Mouse (Mus musculus) MEL (cell line): ENCODE measurements around the gene Defb25. TPM values are rescaled to one million over a fixed set of nuclear protein-coding genes. Genes with fewer than 3 reads are reported as not detected.

ENCODE experiments used
- DNase-seq: peaks from one replicate; pipeline ENCODE4 v3.0.0; 2011; ENCODE audit warnings: low read depth, low spot score
- H3K27ac ChIP-seq: 2 replicates; pipeline ENCODE4 v1.5.1; 2012; ENCODE audit warnings: low read depth, mild to moderate bottlenecking, control low read depth, low read length, moderate library complexity; ENCODE audit not compliant: control insufficient read depth
- H3K27me3 ChIP-seq, 2 experiments: fragments of 150-350 bp in 1 of 2; sonication (generic) in 1 of 2; 2 replicates each; pipeline ENCODE4 v1.6.1; 2012; ENCODE audit warnings: low read length in 2 of 2, mild to moderate bottlenecking in 2 of 2, improper control_type of control experiment in 1 of 2, moderate library complexity in 1 of 2; ENCODE audit not compliant: insufficient read depth in 2 of 2, control insufficient read depth in 1 of 2
- H3K36me3 ChIP-seq, 2 experiments: 2 replicates each; pipeline ENCODE4 v1.6.1; 2012 to 2014; ENCODE audit warnings: low read length in 2 of 2, improper control_type of control experiment in 1 of 2, inconsistent platforms in 1 of 2, mild to moderate bottlenecking in 1 of 2; ENCODE audit not compliant: insufficient read depth in 2 of 2, control insufficient read depth in 1 of 2
- H3K4me1 ChIP-seq, 2 experiments: fragments of 150-350 bp in 1 of 2; sonication (generic) in 1 of 2; 2 replicates each; pipeline ENCODE4 v1.6.1; 2012; ENCODE audit warnings: low read length in 2 of 2, improper control_type of control experiment in 1 of 2, mild to moderate bottlenecking in 1 of 2; ENCODE audit not compliant: insufficient read depth in 2 of 2, control insufficient read depth in 1 of 2
- H3K4me3 ChIP-seq, 2 experiments: fragments of 150-350 bp in 1 of 2; sonication (generic) in 1 of 2; 2 replicates each; pipeline ENCODE4 v1.5.1; 2012; ENCODE audit warnings: low read depth in 2 of 2, low read length in 2 of 2, mild to moderate bottlenecking in 2 of 2, moderate library complexity in 2 of 2, control low read depth in 1 of 2, improper control_type of control experiment in 1 of 2; ENCODE audit not compliant: control insufficient read depth in 1 of 2, insufficient read depth in 1 of 2
- H3K79me2 ChIP-seq: 2 replicates; pipeline ENCODE4 v1.6.1; 2012; ENCODE audit warnings: mild to moderate bottlenecking, low read length, moderate library complexity; ENCODE audit not compliant: control insufficient read depth, poor library complexity, insufficient read depth
- H3K9ac ChIP-seq: 2 replicates; pipeline ENCODE4 v1.6.1; 2012; ENCODE audit warnings: low read depth, mild to moderate bottlenecking, control low read depth, low read length, moderate library complexity; ENCODE audit not compliant: control insufficient read depth, poor library complexity, severe bottlenecking
- H3K9me3 ChIP-seq: fragments of 150-350 bp; sonication (generic); replicated peaks from 2 replicates; pipeline ENCODE4 v1.6.1; 2012; ENCODE audit warnings: mild to moderate bottlenecking, low read length, improper control_type of control experiment, moderate library complexity; ENCODE audit not compliant: insufficient read depth
- CTCF ChIP-seq, 3 experiments: IDR thresholded peaks in 2 of 3; conservative IDR thresholded peaks in 1 of 3; 2 replicates each; pipeline ENCODE4 v1.5.1; 2011 to 2012; ENCODE audit warnings: low read length in 3 of 3, low read depth in 2 of 3, mild to moderate bottlenecking in 2 of 3, improper control_type of control experiment in 1 of 3, inconsistent platforms in 1 of 3, mixed read lengths in 1 of 3, moderate library complexity in 1 of 3; ENCODE audit not compliant: control insufficient read depth in 1 of 3, insufficient read depth in 1 of 3, poor library complexity in 1 of 3, severe bottlenecking in 1 of 3
- E2F4 ChIP-seq: IDR thresholded peaks from 2 replicates; pipeline ENCODE4 v1.6.1; 2011; ENCODE audit warnings: low read depth, low read length, improper control_type of control experiment, borderline replicate concordance
- GABPA ChIP-seq: IDR thresholded peaks from 2 replicates; pipeline ENCODE4 v1.6.1; 2012; ENCODE audit warnings: low read depth, mild to moderate bottlenecking, inconsistent platforms, low read length, improper control_type of control experiment, moderate library complexity
- KAT2A ChIP-seq: conservative IDR thresholded peaks from 2 replicates; pipeline ENCODE4 v1.6.1; 2012; ENCODE audit warnings: low read depth, low read length, improper control_type of control experiment, inconsistent platforms
- MEF2A ChIP-seq: IDR thresholded peaks from 2 replicates; pipeline ENCODE4 v1.6.1; 2014; ENCODE audit warnings: low read depth, mild to moderate bottlenecking, inconsistent platforms, low read length, improper control_type of control experiment; ENCODE audit not compliant: poor library complexity, insufficient replicate concordance, severe bottlenecking; ENCODE audit errors: extremely low read depth
- MXI1 ChIP-seq: IDR thresholded peaks from 2 replicates; pipeline ENCODE4 v1.6.1; 2011; ENCODE audit warnings: mild to moderate bottlenecking, low read depth, low read length, improper control_type of control experiment
- MYC ChIP-seq: IDR thresholded peaks from 2 replicates; pipeline ENCODE4 v1.6.1; 2011; ENCODE audit warnings: low read depth, mild to moderate bottlenecking, low read length, improper control_type of control experiment, moderate library complexity
- NRF1 ChIP-seq: IDR thresholded peaks from 2 replicates; pipeline ENCODE4 v1.6.1; 2014; ENCODE audit warnings: low read depth, mild to moderate bottlenecking, inconsistent platforms, low read length, improper control_type of control experiment, moderate library complexity; ENCODE audit not compliant: poor library complexity, insufficient read depth, severe bottlenecking
- POLR2A ChIP-seq, 2 experiments: IDR thresholded peaks; 2 replicates each; pipeline ENCODE4 v1.6.1; 2011 to 2012; ENCODE audit warnings: low read length in 2 of 2, mild to moderate bottlenecking in 2 of 2, control low read depth in 1 of 2, improper control_type of control experiment in 1 of 2, low read depth in 1 of 2, moderate library complexity in 1 of 2; ENCODE audit not compliant: control insufficient read depth in 1 of 2, insufficient read depth in 1 of 2, poor library complexity in 1 of 2
- POLR2AphosphoS2 ChIP-seq: IDR thresholded peaks from 2 replicates; pipeline ENCODE4 v1.6.1; 2011; ENCODE audit warnings: low read length, improper control_type of control experiment
- RAD21 ChIP-seq: IDR thresholded peaks from 2 replicates; pipeline ENCODE4 v1.6.1; 2011; ENCODE audit warnings: mild to moderate bottlenecking, low read depth, low read length, improper control_type of control experiment
- RCOR1 ChIP-seq: IDR thresholded peaks from 2 replicates; pipeline ENCODE4 v1.6.1; 2012; ENCODE audit warnings: low read depth, mild to moderate bottlenecking, inconsistent platforms, low read length, improper control_type of control experiment
- SIN3A ChIP-seq: IDR thresholded peaks from 2 replicates; pipeline ENCODE4 v1.6.1; 2012; ENCODE audit warnings: low read length, improper control_type of control experiment, inconsistent platforms
- SMC3 ChIP-seq: IDR thresholded peaks from 2 replicates; pipeline ENCODE4 v1.6.1; 2011; ENCODE audit warnings: low read depth, low read length, improper control_type of control experiment
- TBP ChIP-seq: IDR thresholded peaks from 2 replicates; pipeline ENCODE4 v1.8.0; 2011; ENCODE audit warnings: low read depth, low read length, improper control_type of control experiment
- USF2 ChIP-seq, 2 experiments: IDR thresholded peaks; 2 replicates each; pipeline ENCODE4 v1.6.1; 2011 to 2012; ENCODE audit warnings: improper control_type of control experiment in 2 of 2, low read length in 2 of 2, borderline replicate concordance in 1 of 2, inconsistent platforms in 1 of 2, low read depth in 1 of 2, mild to moderate bottlenecking in 1 of 2; ENCODE audit not compliant: insufficient read depth in 1 of 2
- ZKSCAN1 ChIP-seq: IDR thresholded peaks from 2 replicates; pipeline ENCODE4 v1.6.1; 2012; ENCODE audit warnings: low read depth, mild to moderate bottlenecking, inconsistent platforms, low read length, improper control_type of control experiment, moderate library complexity
- ZMIZ1 ChIP-seq: IDR thresholded peaks from 2 replicates; pipeline ENCODE4 v1.6.1; 2012; ENCODE audit warnings: low read depth, mild to moderate bottlenecking, inconsistent platforms, low read length, improper control_type of control experiment, moderate library complexity
- polyA plus RNA-seq, 2 experiments: library from polyadenylated mRNA; stranded (reverse) in 1 of 2; unstranded in 1 of 2; fragments of >175 nt in 1 of 2; fragments of >200 nt in 1 of 2; gene quantifications; 2 replicates each; pipeline versions ENCODE4 v1.2.1 to v1.2.4; 2012; ENCODE audit warnings: low replicate concordance in 2 of 2, low read depth in 1 of 2; ENCODE audit not compliant: insufficient read length in 2 of 2, insufficient read depth in 1 of 2, missing spikeins in 1 of 2
- total RNA-seq: library from RNA; depleted of rRNA; stranded (reverse); fragments of 300-350 nt; gene quantifications from 2 replicates; pipeline ENCODE4 v1.2.3, GENCODE M21; 2012

Defb25 gene
- total and polyA plus RNA-seq, 3 experiments, result not detected

DNA sequence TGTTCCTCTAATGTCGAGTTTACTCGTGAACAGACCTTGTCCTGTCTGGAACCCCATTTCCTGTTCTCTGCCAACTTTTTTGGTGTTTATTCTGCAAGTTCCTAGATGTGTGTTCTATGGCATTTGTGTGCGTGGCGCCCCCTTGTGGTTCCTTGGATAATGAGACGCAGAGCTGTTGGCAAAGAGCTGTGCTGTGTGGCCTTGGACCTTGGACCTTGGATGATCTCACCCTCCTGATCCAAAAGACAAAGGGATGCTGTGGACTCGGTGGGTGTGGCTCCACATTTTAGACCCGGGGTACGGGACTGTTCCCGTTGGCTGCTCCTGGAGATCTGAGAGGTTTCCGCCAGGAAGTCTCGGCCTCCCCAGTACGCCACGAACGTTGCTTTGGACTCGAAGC lies 18.8 kb downstream of the Defb25 start, which contains the start of gene Defb36:
TSS of gene Defb36 (plus strand) at position 271 of the 400 bp plus-strand sequence.
- Histone ChIP-seq H3K27me3 (peaks cover 0 to 1% of the 10 kb centered on the region in 2 experiments; a peak in 1 of 4 replicates), H3K4me1 (no peaks in the 10 kb centered on the region), H3K9ac (no peak within 1 kb of the TSS), H3K79me2 (no peaks in the 10 kb centered on the region), H3K4me3 (no peak within 1 kb of the TSS), H3K27ac (no peak within 1 kb of the TSS), H3K9me3 (no peaks in the 10 kb centered on the region), H3K36me3 (no peaks in the 10 kb centered on the region)
- DNase-seq, result peak; percentile 14
- TF ChIP-seq ZKSCAN1, result no peak
- TF ChIP-seq TBP, result no peak
- TF ChIP-seq RCOR1, result no peak
- peak; percentile 10 for TF ChIP-seq RAD21
- TF ChIP-seq SMC3, result peak; percentile 52
- no peak for TF ChIP-seq MXI1
- peak; percentile 38 to 57 (median 52); a peak in 5 of 6 replicates for TF ChIP-seq CTCF (IDR thresholded peaks at IDR 0.05 in 2 of 3, conservative IDR thresholded peaks at IDR 0.05 in 1 of 3; ENCODE audit: control insufficient read depth in 1 of 3, insufficient read depth in 1 of 3, low read depth in 2 of 3, low read length in 3 of 3, poor library complexity in 1 of 3, severe bottlenecking in 1 of 3)
- TF ChIP-seq MEF2A, result no peak
- no peak for TF ChIP-seq POLR2A (IDR thresholded peaks at IDR 0.05; ENCODE audit: control insufficient read depth in 1 of 2, insufficient read depth in 1 of 2, low read depth in 1 of 2, low read length in 2 of 2, poor library complexity in 1 of 2)
- no peak for TF ChIP-seq GABPA
- no peak for TF ChIP-seq ZMIZ1
- no peak for TF ChIP-seq KAT2A
- no peak for TF ChIP-seq NRF1
- no peak for TF ChIP-seq POLR2AphosphoS2
- no peak for TF ChIP-seq MYC
- no peak for TF ChIP-seq USF2 (IDR thresholded peaks at IDR 0.05; ENCODE audit: borderline replicate concordance in 1 of 2, insufficient read depth in 1 of 2, low read depth in 1 of 2, low read length in 2 of 2)
- TF ChIP-seq SIN3A, result no peak
- TF ChIP-seq, all 39 proteins: peak for 3

DNA sequence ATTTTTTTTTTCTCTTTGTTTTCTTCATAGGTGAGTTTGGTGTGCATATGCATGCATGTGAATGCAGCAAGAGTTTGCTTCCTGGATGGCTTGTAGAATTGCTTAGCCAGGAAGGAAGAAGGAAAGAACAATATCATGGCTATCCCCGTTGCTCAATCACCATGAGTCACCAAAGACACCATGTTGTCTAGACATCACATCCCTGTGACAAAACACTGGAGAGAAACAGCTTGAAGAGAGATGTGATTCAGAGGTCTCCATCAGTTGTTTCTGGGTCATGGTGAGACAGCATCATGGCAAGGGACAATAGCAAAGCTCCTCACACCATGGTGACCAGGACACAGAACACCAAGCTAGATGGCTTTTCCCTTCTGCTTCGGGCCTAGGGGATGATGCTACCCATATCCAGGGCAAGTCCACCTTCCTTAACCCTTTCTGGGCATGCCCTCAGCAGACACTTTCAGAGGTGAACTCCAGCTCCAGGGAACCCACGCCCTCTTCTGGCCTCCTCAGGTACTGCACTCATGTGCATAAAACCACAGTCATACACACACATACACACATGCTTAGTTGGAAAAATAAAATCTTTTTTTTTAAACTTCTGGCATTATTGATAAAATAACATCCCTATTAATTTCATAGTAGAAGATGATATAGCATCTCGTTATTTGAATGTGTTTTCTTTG lies 21.4 kb downstream of the Defb25 start:
- TF ChIP-seq CTCF (IDR thresholded peaks at IDR 0.05 in 2 of 3, conservative IDR thresholded peaks at IDR 0.05 in 1 of 3; ENCODE audit: control insufficient read depth in 1 of 3, insufficient read depth in 1 of 3, low read depth in 2 of 3, low read length in 3 of 3, poor library complexity in 1 of 3, severe bottlenecking in 1 of 3) (peak; percentile 31 to 54 (median 37); a peak in 5 of 6 replicates), E2F4 (no peak)
- Histone ChIP-seq H3K27ac (no peak overlapping the region), H3K79me2 (no peaks in the 10 kb centered on the region), H3K27me3 (no peaks in the 10 kb centered on the region; a peak in 1 of 4 replicates), H3K36me3 (peaks cover 0 to 3% of the 10 kb centered on the region in 2 experiments; a peak in 2 of 4 replicates), H3K9me3 (no peaks in the 10 kb centered on the region), H3K4me3 (no peak overlapping the region), H3K4me1 (peaks cover 0 to 7% of the 10 kb centered on the region in 2 experiments; a peak in 1 of 4 replicates), H3K9ac (no peak overlapping the region)
- no peak for DNase-seq
